Mouse (Mus musculus) embryonic facial prominence, embryonic 11.5 days (tissue): Measurements from ENCODE around the gene Il27ra. TPM values are rescaled to one million over a fixed set of nuclear protein-coding genes. Genes with fewer than 3 reads are reported as not detected.

Experiments
- ATAC-seq: fragments of 200-750 bp; cut with Nextera tagmentation; replicated peaks from 2 replicates; pipeline ENCODE4 v1.8.0; 2017; ENCODE audit warnings: low read depth; ENCODE audit not compliant: insufficient number of reproducible peaks, low FRiP score, low TSS enrichment
- DNase-seq: peaks from one replicate; pipeline ENCODE4 v3.0.0-alpha.2; 2015; ENCODE audit warnings: low spot score
- H3K27ac ChIP-seq: fragments of 300-500 bp; sonication (generic); replicated peaks from 2 replicates; pipeline ENCODE4 v1.5.1; 2014; ENCODE audit warnings: mild to moderate bottlenecking, low read depth, low read length, control low read depth
- H3K27me3 ChIP-seq: fragments of 300-500 bp; sonication (generic); 2 replicates; pipeline ENCODE4 v1.6.1; 2014; ENCODE audit warnings: mild to moderate bottlenecking, low read length, moderate library complexity, mixed read lengths; ENCODE audit not compliant: control insufficient read depth, insufficient read depth
- H3K36me3 ChIP-seq: fragments of 300-500 bp; sonication (generic); replicated peaks from 2 replicates; pipeline ENCODE4 v1.6.1; 2014; ENCODE audit warnings: low read depth, mild to moderate bottlenecking, low read length, moderate library complexity, mixed read lengths; ENCODE audit not compliant: control insufficient read depth, insufficient read depth
- H3K4me1 ChIP-seq: fragments of 300-500 bp; sonication (generic); 2 replicates; pipeline ENCODE4 v1.6.1; 2014; ENCODE audit warnings: low read length, mixed read lengths; ENCODE audit not compliant: control insufficient read depth, insufficient read depth
- H3K4me2 ChIP-seq: fragments of 300-500 bp; sonication (generic); 2 replicates; pipeline ENCODE4 v1.6.1; 2014; ENCODE audit warnings: low read depth, mild to moderate bottlenecking, control low read depth, low read length, moderate library complexity
- H3K4me3 ChIP-seq: fragments of 300-500 bp; sonication (generic); 2 replicates; pipeline ENCODE4 v1.5.1; 2014; ENCODE audit warnings: low read depth, low read length, control low read depth
- H3K9ac ChIP-seq: fragments of 300-500 bp; sonication (generic); replicated peaks from 2 replicates; pipeline ENCODE4 v1.6.1; 2014; ENCODE audit warnings: mild to moderate bottlenecking, control low read depth, low read length
- H3K9me3 ChIP-seq: fragments of 300-500 bp; sonication (generic); replicated peaks from 2 replicates; pipeline ENCODE4 v1.6.1; 2016; ENCODE audit warnings: mild to moderate bottlenecking, low read length, inconsistent platforms, mixed read lengths; ENCODE audit not compliant: control insufficient read depth
- WGBS: fragments of 180-500 bp; shearing (Covaris S2); extraction: QIAGEN DNeasy Blood & Tissue Kit; methylation state at CpG from one replicate; pipeline ENCODE4 v1.1.7; 2014; 5-methylcytosine and 5-hydroxymethylcytosine counted together
- polyA plus RNA-seq: library from polyadenylated mRNA; unstranded; fragments of >200 nt; fragmentation: Nextera tagmentation; extraction: Ambion mirVana; gene quantifications from 2 replicates; pipeline ENCODE4 v1.2.1, GENCODE M21; 2014

Gene Il27ra
- polyA plus RNA-seq, 1 experiment from 2014 or later, result 0.38 TPM

- H3K27me3 ChIP-seq, result no peaks in the 10 kb centered on the region; the same call in 1 of the 2 replicates
- H3K4me2 ChIP-seq, result peak overlapping the region; percentile 81
- H3K9ac ChIP-seq, result peak overlapping the region; percentile 65
- no peak for ATAC-seq
- no peak for DNase-seq
- no peaks in the 10 kb centered on the region; the same call in 1 of the 2 replicates for H3K36me3 ChIP-seq
- H3K9me3 ChIP-seq, result no peaks in the 10 kb centered on the region
- peaks cover 6% of the 10 kb centered on the region for H3K4me1 ChIP-seq
- WGBS, result 66% methylated on average over 6 of the region's 6 CpGs
- no peak overlapping the region for H3K27ac ChIP-seq
- H3K4me3 ChIP-seq, result peak overlapping the region; percentile 48
Measured at GRCm38 (mm10) chr8:84003612-84004246, 38.7 kb downstream of the Il27ra start.

- ATAC-seq (no peak), DNase-seq (no peak)
- no peak overlapping the region for H3K4me3 ChIP-seq
- H3K36me3 ChIP-seq, result no peaks in the 10 kb centered on the region; the same call in 1 of the 2 replicates
- no peaks in the 10 kb centered on the region for H3K9me3 ChIP-seq
- H3K27me3 ChIP-seq, result no peaks in the 10 kb centered on the region; the same call in 1 of the 2 replicates
- no peak overlapping the region for H3K27ac ChIP-seq
- no peak overlapping the region for H3K4me2 ChIP-seq
- H3K4me1 ChIP-seq, result peaks cover 6% of the 10 kb centered on the region
- H3K9ac ChIP-seq, result no peak overlapping the region
- 52% methylated on average over 12 of the region's 12 CpGs for WGBS
Measured at GRCm38 (mm10) chr8:84002957-84003611, 39.3 kb downstream of the Il27ra start.

- H3K9ac ChIP-seq, result 0 out of 2 replicates have a peak within 1 kb of the TSS, but pooled peaks have one; percentile 33
- H3K4me1 ChIP-seq, result peaks cover 6% of the 10 kb centered on the region
- H3K27me3 ChIP-seq, result no peaks in the 10 kb centered on the region; the same call in 1 of the 2 replicates
- H3K27ac ChIP-seq, result no peak within 1 kb of the TSS
- no peaks in the 10 kb centered on the region; the same call in 1 of the 2 replicates for H3K36me3 ChIP-seq
- no peak for ATAC-seq
- H3K4me2 ChIP-seq, result peak within 1 kb of the TSS; percentile 26; the same call in 1 of the 2 replicates
- 21% methylated on average over 57 of the region's 61 CpGs for WGBS
- peak within 1 kb of the TSS; percentile 13; the same call in 1 of the 2 replicates for H3K4me3 ChIP-seq
- DNase-seq, result no peak
- no peaks in the 10 kb centered on the region for H3K9me3 ChIP-seq
Measured at GRCm38 (mm10) chr8:84001281-84002000, 40.9 kb downstream of the Il27ra start, which contains the start of gene 1700067K01Rik. Gene 1700067K01Rik, plus strand, starts transcription at chr8:84001502.

GRCm38 (mm10) chr8:83999825-84000224 lies 42.6 kb downstream of the Il27ra start:
- 76% methylated on average over 2 of the region's 2 CpGs for WGBS
- DNase-seq (no peak), ATAC-seq (no peak)
- no peak overlapping the region for H3K4me2 ChIP-seq
- H3K4me1 ChIP-seq, result peaks cover 6% of the 10 kb centered on the region
- no peaks in the 10 kb centered on the region for H3K9me3 ChIP-seq
- H3K4me3 ChIP-seq, result no peak overlapping the region
- H3K36me3 ChIP-seq, result no peaks in the 10 kb centered on the region; the same call in 1 of the 2 replicates
- H3K27me3 ChIP-seq, result no peaks in the 10 kb centered on the region; the same call in 1 of the 2 replicates
- no peak overlapping the region for H3K9ac ChIP-seq
- no peak overlapping the region for H3K27ac ChIP-seq

- peak overlapping the region; percentile 84 for H3K9ac ChIP-seq
- peak overlapping the region; percentile 84 for H3K4me2 ChIP-seq
- DNase-seq (no peak), ATAC-seq (no peak)
- H3K4me3 ChIP-seq, result peak overlapping the region; percentile 84
- no peak overlapping the region for H3K27ac ChIP-seq
- no peaks in the 10 kb centered on the region; the same call in 1 of the 2 replicates for H3K27me3 ChIP-seq
- H3K36me3 ChIP-seq, result no peaks in the 10 kb centered on the region; the same call in 1 of the 2 replicates
- WGBS, result 66% methylated on average over 16 of the region's 16 CpGs
- peaks cover 6% of the 10 kb centered on the region for H3K4me1 ChIP-seq
- H3K9me3 ChIP-seq, result no peaks in the 10 kb centered on the region
Measured at GRCm38 (mm10) chr8:83999057-83999705, 43.2 kb downstream of the Il27ra start.

GRCm38 (mm10) chr8:83998231-83999056 lies 43.9 kb downstream of the Il27ra start:
- Histone ChIP-seq H3K9ac (peak overlapping the region; percentile 84), H3K27ac (peak overlapping the region; percentile 81), H3K36me3 (no peaks in the 10 kb centered on the region; the same call in 1 of the 2 replicates), H3K9me3 (no peaks in the 10 kb centered on the region), H3K27me3 (no peaks in the 10 kb centered on the region; the same call in 1 of the 2 replicates), H3K4me2 (peak overlapping the region; percentile 84), H3K4me1 (peaks cover 6% of the 10 kb centered on the region), H3K4me3 (peak overlapping the region; percentile 84)
- WGBS, result 1% methylated on average over 58 of the region's 92 CpGs
- peak; percentile 82 for DNase-seq
- ATAC-seq, result no peak
